Mouse (Mus musculus): ENCODE results near the gene Chsy1.

- TF ChIP-seq CTCF (IDR thresholded peaks at IDR 0.05; ENCODE audit: low read depth) (no peak), EP300 (optimal IDR thresholded peaks at IDR 0.05) (no peak)
Observed at GRCm38 (mm10) chr7:66162981-66163380, 53.7 kb downstream of the Chsy1 start.

Data from stomach, postnatal 0 days (tissue).